Mouse (Mus musculus) retina, adult 2 months (tissue): ENCODE results near the gene Mgat3.

ENCODE experiments used
- DNase-seq: peaks from one replicate; pipeline ENCODE4 v3.0.0-alpha.2; 2012; ENCODE audit warnings: low read depth, low spot score

Mgat3 gene

GRCm38 (mm10) chr15:80175756-80176155, 2.2 kb downstream of the Mgat3 start:
- DNase-seq, result no peak

GRCm38 (mm10) chr15:80181561-80181960, 8.0 kb downstream of the Mgat3 start:
- no peak for DNase-seq

- no peak for DNase-seq
These were observed 8.7 kb downstream of the Mgat3 start for GRCm38 (mm10) chr15:80182072-80182700.

GRCm38 (mm10) chr15:80188927-80189326, 15.4 kb downstream of the Mgat3 start:
- DNase-seq, result no peak

GRCm38 (mm10) chr15:80190075-80190474, 16.6 kb downstream of the Mgat3 start:
- DNase-seq, result no peak

GRCm38 (mm10) chr15:80191585-80192245, 18.2 kb downstream of the Mgat3 start:
- DNase-seq, result no peak

GRCm38 (mm10) chr15:80192246-80192585, 18.7 kb downstream of the Mgat3 start:
- DNase-seq, result no peak

GRCm38 (mm10) chr15:80192847-80193246, 19.3 kb downstream of the Mgat3 start:
- no peak for DNase-seq

- no peak for DNase-seq
These were observed 26.0 kb downstream of the Mgat3 start for GRCm38 (mm10) chr15:80199556-80199955.

GRCm38 (mm10) chr15:80202111-80202775, 28.7 kb downstream of the Mgat3 start:
- no peak for DNase-seq

GRCm38 (mm10) chr15:80203406-80203805, 29.9 kb downstream of the Mgat3 start:
- DNase-seq, result no peak

- no peak for DNase-seq
These were observed 32.6 kb downstream of the Mgat3 start for GRCm38 (mm10) chr15:80206057-80206565.

- DNase-seq, result no peak
These were observed 34.9 kb downstream of the Mgat3 start for GRCm38 (mm10) chr15:80208446-80208845.

- DNase-seq, result no peak
These were observed 40.2 kb downstream of the Mgat3 start for GRCm38 (mm10) chr15:80213688-80214087.

GRCm38 (mm10) chr15:80215716-80216479, 42.4 kb downstream of the Mgat3 start:
- DNase-seq, result no peak

GRCm38 (mm10) chr15:80216480-80216820, 42.9 kb downstream of the Mgat3 start:
- DNase-seq, result no peak

- no peak for DNase-seq
These were observed 44.0 kb downstream of the Mgat3 start for GRCm38 (mm10) chr15:80217476-80217875.

GRCm38 (mm10) chr15:80219211-80219610, 45.7 kb downstream of the Mgat3 start:
- no peak for DNase-seq

- no peak for DNase-seq
These were observed 46.5 kb downstream of the Mgat3 start for GRCm38 (mm10) chr15:80219705-80220657.

- no peak for DNase-seq
These were observed 47.5 kb downstream of the Mgat3 start for GRCm38 (mm10) chr15:80221031-80221430.

GRCm38 (mm10) chr15:80223751-80224150, 50.2 kb downstream of the Mgat3 start:
- DNase-seq, result no peak
